Mouse (Mus musculus): Measurements from ENCODE around the gene Eftud2. TPM values are rescaled to one million over a fixed set of nuclear protein-coding genes. Genes with fewer than 3 reads are reported as not detected.
A peak's percentile ranks its signal among the peaks of the same experiment; 100 is the strongest.

Eftud2 gene
- total RNA-seq, 1 experiment from 2014 or later, result 191 TPM

GRCm38 (mm10) chr11:102881314-102882198 is 771 bp upstream of the Eftud2 start:
- no peak for ATAC-seq (replicated peaks; ENCODE audit: low read depth, poor library complexity, severe bottlenecking)

- no peak for ATAC-seq (replicated peaks; ENCODE audit: low read depth, poor library complexity, severe bottlenecking)
Observed at GRCm38 (mm10) chr11:102879558-102879957, 1.2 kb downstream of the Eftud2 start.

GRCm38 (mm10) chr11:102874801-102875334 is 5.9 kb downstream of the Eftud2 start:
- ATAC-seq (replicated peaks; ENCODE audit: low read depth, poor library complexity, severe bottlenecking), result no peak

- ATAC-seq (replicated peaks; ENCODE audit: low read depth, poor library complexity, severe bottlenecking), result peak; percentile 77; the same call in 1 of the 2 replicates
Observed at GRCm38 (mm10) chr11:102864272-102864671, 16.5 kb downstream of the Eftud2 start.

GRCm38 (mm10) chr11:102859933-102860332 is 20.9 kb downstream of the Eftud2 start:
- ATAC-seq (replicated peaks; ENCODE audit: low read depth, poor library complexity, severe bottlenecking), result no peak

- no peak for ATAC-seq (replicated peaks; ENCODE audit: low read depth, poor library complexity, severe bottlenecking)
Observed at GRCm38 (mm10) chr11:102858951-102859350, 21.8 kb downstream of the Eftud2 start.

GRCm38 (mm10) chr11:102855941-102856340 is 24.8 kb downstream of the Eftud2 start:
- ATAC-seq (replicated peaks; ENCODE audit: low read depth, poor library complexity, severe bottlenecking), result no peak

GRCm38 (mm10) chr11:102853760-102854159 is 27.0 kb downstream of the Eftud2 start:
- 0 out of 2 replicates have a peak, but pooled peaks have one; percentile 47 for ATAC-seq (replicated peaks; ENCODE audit: low read depth, poor library complexity, severe bottlenecking)

- ATAC-seq (replicated peaks; ENCODE audit: low read depth, poor library complexity, severe bottlenecking), result peak; percentile 68; the same call in 1 of the 2 replicates
Observed at GRCm38 (mm10) chr11:102851883-102852282, 28.9 kb downstream of the Eftud2 start.

GRCm38 (mm10) chr11:102845926-102846325 is 34.9 kb downstream of the Eftud2 start:
- no peak for ATAC-seq (replicated peaks; ENCODE audit: low read depth, poor library complexity, severe bottlenecking)

- no peak for ATAC-seq (replicated peaks; ENCODE audit: low read depth, poor library complexity, severe bottlenecking)
Observed at GRCm38 (mm10) chr11:102838616-102839150, 42.1 kb downstream of the Eftud2 start.

- ATAC-seq (replicated peaks; ENCODE audit: low read depth, poor library complexity, severe bottlenecking), result no peak
Observed at GRCm38 (mm10) chr11:102838126-102838525, 42.7 kb downstream of the Eftud2 start.

- no peak for ATAC-seq (replicated peaks; ENCODE audit: low read depth, poor library complexity, severe bottlenecking)
Observed at GRCm38 (mm10) chr11:102837385-102837784, 43.4 kb downstream of the Eftud2 start.

GRCm38 (mm10) chr11:102836146-102836545 is 44.6 kb downstream of the Eftud2 start:
- ATAC-seq (replicated peaks; ENCODE audit: low read depth, poor library complexity, severe bottlenecking), result no peak

GRCm38 (mm10) chr11:102835549-102835948 is 45.2 kb downstream of the Eftud2 start, which contains the start of gene Higd1b:
TSS of gene Higd1b (plus strand) at chr11:102835849.
- no peak for ATAC-seq (replicated peaks; ENCODE audit: low read depth, poor library complexity, severe bottlenecking)

GRCm38 (mm10) chr11:102834219-102834618 is 46.6 kb downstream of the Eftud2 start:
- no peak for ATAC-seq (replicated peaks; ENCODE audit: low read depth, poor library complexity, severe bottlenecking)

GRCm38 (mm10) chr11:102832700-102833297 is 48.0 kb downstream of the Eftud2 start:
- ATAC-seq (replicated peaks; ENCODE audit: low read depth, poor library complexity, severe bottlenecking), result no peak

GRCm38 (mm10) chr11:102830276-102830675 is 50.5 kb downstream of the Eftud2 start:
- ATAC-seq (replicated peaks; ENCODE audit: low read depth, poor library complexity, severe bottlenecking), result no peak

- ATAC-seq (replicated peaks; ENCODE audit: low read depth, poor library complexity, severe bottlenecking), result no peak
Observed at GRCm38 (mm10) chr11:102827097-102827496, 53.7 kb downstream of the Eftud2 start.

GRCm38 (mm10) chr11:102826476-102826875 is 54.3 kb downstream of the Eftud2 start:
- ATAC-seq (replicated peaks; ENCODE audit: low read depth, poor library complexity, severe bottlenecking), result no peak

GRCm38 (mm10) chr11:102821231-102821630 is 59.6 kb downstream of the Eftud2 start:
- ATAC-seq (replicated peaks; ENCODE audit: low read depth, poor library complexity, severe bottlenecking), result no peak

Data from common myeloid progenitor, adult 5-6 weeks (primary cell).